Mouse (Mus musculus) heart, embryonic 16.5 days (tissue): ENCODE results near the gene Il17rd. TPM values are rescaled to one million over a fixed set of nuclear protein-coding genes. Genes with fewer than 3 reads are reported as not detected.

Experiments
- ATAC-seq: fragments of 200-750 bp; cut with Nextera tagmentation; replicated peaks from 2 replicates; pipeline ENCODE4 v1.8.0; 2017; ENCODE audit warnings: moderate number of reproducible peaks; ENCODE audit not compliant: insufficient read depth, low FRiP score; ENCODE audit errors: extremely low read depth
- H3K27ac ChIP-seq: fragments of 300-500 bp; sonication (generic); 2 replicates; pipeline ENCODE4 v1.5.1; 2014; ENCODE audit warnings: mild to moderate bottlenecking, low read length, control low read depth, moderate library complexity
- H3K27me3 ChIP-seq: fragments of 300-500 bp; sonication (generic); 2 replicates; pipeline ENCODE4 v1.6.1; 2014; ENCODE audit warnings: low read length, mixed read lengths; ENCODE audit not compliant: control insufficient read depth, insufficient read depth
- H3K36me3 ChIP-seq: fragments of 300-500 bp; sonication (generic); 2 replicates; pipeline ENCODE4 v1.6.1; 2014; ENCODE audit not compliant: control insufficient read depth, insufficient read depth
- H3K4me1 ChIP-seq: fragments of 300-500 bp; sonication (generic); 2 replicates; pipeline ENCODE4 v1.6.1; 2014; ENCODE audit warnings: low read length, mixed read lengths; ENCODE audit not compliant: control insufficient read depth, insufficient read depth
- H3K4me2 ChIP-seq: fragments of 300-500 bp; sonication (generic); 2 replicates; pipeline ENCODE4 v1.6.1; 2014; ENCODE audit warnings: low read depth, mild to moderate bottlenecking, control low read depth, low read length
- H3K4me3 ChIP-seq: fragments of 300-500 bp; sonication (generic); 2 replicates; pipeline ENCODE4 v1.5.1; 2014; ENCODE audit warnings: mild to moderate bottlenecking, control low read depth, low read length
- H3K9ac ChIP-seq: fragments of 300-500 bp; sonication (generic); 2 replicates; pipeline ENCODE4 v1.6.1; 2014; ENCODE audit warnings: low read length, control low read depth
- H3K9me3 ChIP-seq: fragments of 300-500 bp; sonication (generic); replicated peaks from 2 replicates; pipeline ENCODE4 v1.6.1; 2016; ENCODE audit warnings: low read length; ENCODE audit not compliant: control insufficient read depth
- WGBS: fragments of 180-500 bp; shearing (Covaris S2); extraction: QIAGEN DNeasy Blood & Tissue Kit; methylation state at CpG from one replicate; pipeline ENCODE4 v1.1.7; 2014; 5-methylcytosine and 5-hydroxymethylcytosine counted together
- polyA plus RNA-seq: library from polyadenylated mRNA; unstranded; fragments of >200 nt; fragmentation: Nextera tagmentation; extraction: Ambion mirVana; gene quantifications from 2 replicates; pipeline ENCODE4 v1.2.1, GENCODE M21; 2015

Gene Il17rd
- polyA plus RNA-seq, 1 experiment from 2014 or later: 0.92 TPM

DNA sequence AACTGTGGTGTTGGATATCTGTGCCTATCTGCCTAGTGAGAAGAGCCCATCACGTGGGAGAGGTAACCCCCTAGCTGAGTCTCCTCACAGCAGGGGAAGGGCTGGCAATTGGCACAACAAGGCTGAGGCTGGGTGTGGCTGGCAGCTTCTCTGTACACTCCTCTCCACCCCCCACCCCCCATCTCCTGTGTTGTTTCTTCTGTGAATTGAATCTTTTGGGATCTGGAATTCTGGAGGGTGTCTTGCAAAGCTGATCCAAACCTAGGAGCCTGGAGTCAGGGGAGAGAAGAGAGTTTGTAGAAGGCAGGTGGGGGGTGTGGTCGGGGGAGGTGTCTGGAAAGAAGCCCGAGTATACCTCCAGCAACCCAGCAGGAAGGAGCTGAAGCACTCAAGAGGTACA, 102.7 kb downstream of the Il17rd start:
- Histone ChIP-seq H3K27me3 (no peaks in the 10 kb centered on the region), H3K4me3 (no peak overlapping the region), H3K4me1 (peaks cover 15% of the 10 kb centered on the region), H3K9me3 (no peaks in the 10 kb centered on the region), H3K36me3 (no peaks in the 10 kb centered on the region), H3K27ac (no peak overlapping the region), H3K9ac (no peak overlapping the region), H3K4me2 (no peak overlapping the region)
- ATAC-seq: no peak
- WGBS: 25% methylated on average over 3 of the region's 3 CpGs

DNA sequence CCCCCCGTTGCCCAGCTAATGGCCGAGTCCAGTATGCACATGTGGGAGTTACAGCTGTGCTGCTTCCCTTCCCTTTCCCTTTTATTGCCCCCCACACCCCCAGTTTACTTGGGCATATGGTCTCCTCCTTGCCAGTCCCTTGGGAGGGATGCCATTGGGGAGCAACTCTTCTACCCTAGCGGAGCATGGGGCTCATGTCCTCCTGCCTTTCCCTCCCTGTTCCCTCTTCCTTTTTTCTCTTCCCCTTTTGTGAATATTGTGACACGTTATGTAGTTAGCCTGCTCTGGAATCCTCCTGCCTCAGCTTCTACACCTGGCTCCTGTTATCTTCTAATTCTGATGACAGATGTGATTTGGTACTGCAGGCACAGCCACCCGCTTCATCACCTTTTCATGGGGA, 103.9 kb downstream of the Il17rd start:
- H3K9me3 ChIP-seq: no peaks in the 10 kb centered on the region
- H3K36me3 ChIP-seq: no peaks in the 10 kb centered on the region
- WGBS: 94% methylated on average over 5 of the region's 5 CpGs
- no peaks in the 10 kb centered on the region for H3K27me3 ChIP-seq
- no peak overlapping the region for H3K27ac ChIP-seq
- H3K9ac ChIP-seq: no peak overlapping the region
- H3K4me1 ChIP-seq: peaks cover 20% of the 10 kb centered on the region
- H3K4me2 ChIP-seq: no peak overlapping the region
- ATAC-seq: no peak
- no peak overlapping the region for H3K4me3 ChIP-seq

DNA sequence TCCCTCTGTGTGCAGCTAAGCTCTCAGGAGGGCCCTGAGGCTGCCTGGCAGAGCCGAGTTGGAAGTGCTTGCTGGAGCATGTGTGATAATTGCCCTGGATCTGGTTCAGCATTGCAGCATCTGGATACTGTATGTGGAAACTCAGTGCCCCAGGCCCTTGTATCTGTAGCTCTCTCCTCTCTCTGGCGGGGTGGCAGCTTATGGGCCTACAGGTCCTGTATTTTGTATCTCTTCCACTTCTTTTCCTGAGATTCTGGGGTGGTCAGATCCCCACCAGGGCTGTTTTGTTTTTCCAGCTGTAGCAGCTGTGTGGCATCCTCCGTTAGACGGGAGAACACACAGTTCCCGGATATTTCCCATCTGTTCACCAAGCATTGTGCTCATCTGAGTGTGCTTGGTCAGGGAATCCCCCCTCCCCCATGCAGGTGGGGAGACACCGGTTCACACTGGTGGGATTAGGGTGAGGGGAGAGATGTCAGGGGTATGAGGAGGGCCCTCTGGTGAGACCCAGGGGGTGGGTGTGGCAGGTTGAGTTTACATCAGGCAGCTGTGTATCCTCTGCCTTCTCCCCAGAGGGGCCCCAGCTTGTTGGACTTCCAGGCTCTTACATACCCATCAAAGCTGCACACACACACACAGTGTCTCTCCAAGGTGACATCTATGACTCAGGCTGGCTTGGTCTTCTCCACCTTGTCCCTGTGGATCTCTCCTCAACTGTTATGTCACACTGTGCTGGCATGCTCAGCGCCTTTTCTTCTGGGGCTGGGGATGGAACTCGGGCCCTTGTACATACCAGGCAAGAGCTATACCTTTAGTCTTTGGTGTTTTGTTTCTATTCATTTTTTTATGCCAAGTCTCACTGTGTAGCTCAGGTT, 106.7 kb downstream of the Il17rd start:
- Histone ChIP-seq H3K9me3 (no peaks in the 10 kb centered on the region), H3K36me3 (no peaks in the 10 kb centered on the region), H3K4me3 (no peak overlapping the region), H3K9ac (peak overlapping the region; percentile 45; the same call in 1 of the 2 replicates), H3K4me2 (no peak overlapping the region), H3K27me3 (no peaks in the 10 kb centered on the region), H3K4me1 (peaks cover 32% of the 10 kb centered on the region), H3K27ac (peak overlapping the region; percentile 66)
- WGBS: 48% methylated on average over 8 of the region's 8 CpGs
- ATAC-seq: no peak

DNA sequence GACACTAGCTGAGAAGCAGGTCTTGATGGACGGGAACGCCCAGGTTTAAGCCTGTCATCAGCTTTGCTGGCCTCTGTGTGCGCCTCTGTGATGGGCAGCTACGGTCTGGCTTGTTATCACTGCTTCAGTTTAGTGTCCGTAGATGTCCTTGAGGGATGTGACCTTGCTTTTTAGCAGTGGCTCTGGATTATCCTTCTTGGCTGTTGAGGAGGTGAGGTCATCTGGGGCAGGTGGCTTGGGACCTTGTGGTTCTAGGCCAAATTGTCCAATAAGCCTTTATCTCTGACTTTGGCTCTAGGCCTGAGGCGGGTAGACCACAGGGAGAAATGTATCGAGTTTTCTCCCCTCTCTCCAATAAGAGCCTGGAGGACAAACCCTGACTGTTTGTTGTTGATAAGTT, 109.0 kb downstream of the Il17rd start:
- WGBS: 40% methylated on average over 7 of the region's 7 CpGs
- H3K4me3 ChIP-seq: no peak overlapping the region
- H3K9me3 ChIP-seq: no peaks in the 10 kb centered on the region
- ATAC-seq: no peak
- no peak overlapping the region for H3K4me2 ChIP-seq
- peaks cover 42% of the 10 kb centered on the region for H3K4me1 ChIP-seq
- no peak overlapping the region for H3K9ac ChIP-seq
- H3K27me3 ChIP-seq: no peaks in the 10 kb centered on the region
- H3K27ac ChIP-seq: peak overlapping the region; percentile 14; the same call in 1 of the 2 replicates
- H3K36me3 ChIP-seq: no peaks in the 10 kb centered on the region

DNA sequence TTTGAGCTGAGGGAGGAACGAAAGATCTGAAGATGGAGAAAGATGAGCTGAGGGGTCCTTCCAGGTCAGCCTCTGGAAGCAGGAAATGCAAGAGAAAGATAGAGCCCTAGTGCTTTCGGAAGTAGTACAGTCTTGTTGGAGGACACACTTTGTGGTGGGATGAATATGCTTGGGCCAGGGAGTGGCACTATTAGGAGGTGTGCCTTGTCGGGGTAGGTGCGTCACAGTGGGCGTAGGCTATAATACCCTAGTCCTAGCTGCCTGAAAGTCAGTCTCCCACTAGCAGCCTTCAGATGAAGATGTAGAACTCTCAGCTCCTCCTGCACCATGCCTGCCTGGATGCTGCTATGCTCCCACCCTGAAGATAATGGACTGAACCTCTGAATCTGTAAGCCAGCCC, 110.7 kb downstream of the Il17rd start:
- Histone ChIP-seq H3K4me2 (no peak overlapping the region), H3K4me1 (peaks cover 42% of the 10 kb centered on the region), H3K9ac (no peak overlapping the region), H3K36me3 (no peaks in the 10 kb centered on the region), H3K4me3 (no peak overlapping the region), H3K27ac (no peak overlapping the region), H3K9me3 (no peaks in the 10 kb centered on the region), H3K27me3 (no peaks in the 10 kb centered on the region)
- 90% methylated on average over 5 of the region's 5 CpGs for WGBS
- no peak for ATAC-seq

DNA sequence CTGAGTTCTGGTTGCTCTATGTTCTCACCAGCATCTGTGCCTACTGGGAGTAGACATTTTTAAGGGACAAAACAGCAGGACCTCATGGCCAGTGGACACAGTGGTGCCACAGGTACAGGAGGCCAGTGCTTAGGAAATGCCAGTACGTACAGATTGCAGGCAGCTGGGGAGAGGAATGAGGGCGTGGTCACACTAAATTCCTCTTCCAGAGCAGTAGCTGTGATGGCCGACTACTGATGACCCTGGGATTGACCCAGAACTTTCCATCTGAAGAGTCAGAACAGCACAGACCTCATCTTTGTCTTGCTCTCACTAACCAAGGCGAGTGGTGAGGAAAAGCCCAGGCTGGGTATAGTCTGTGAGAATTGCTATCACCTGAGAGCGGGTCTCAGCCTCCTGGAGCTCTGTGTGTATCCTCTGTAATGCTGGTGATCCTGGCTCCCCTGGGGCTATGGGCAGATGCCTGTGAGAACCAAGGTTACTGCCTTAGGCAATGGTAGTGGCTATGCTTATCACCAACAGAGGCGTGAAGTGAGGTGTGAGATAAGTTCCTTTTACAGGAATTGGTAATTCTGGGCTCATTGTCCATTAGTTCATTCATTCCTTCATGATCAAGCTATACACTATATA, 111.4 kb downstream of the Il17rd start:
- H3K36me3 ChIP-seq: no peaks in the 10 kb centered on the region
- H3K27me3 ChIP-seq: no peaks in the 10 kb centered on the region
- no peaks in the 10 kb centered on the region for H3K9me3 ChIP-seq
- H3K27ac ChIP-seq: peak overlapping the region; percentile 17
- no peak overlapping the region for H3K4me3 ChIP-seq
- H3K4me2 ChIP-seq: no peak overlapping the region
- no peak for ATAC-seq
- no peak overlapping the region for H3K9ac ChIP-seq
- H3K4me1 ChIP-seq: peaks cover 37% of the 10 kb centered on the region
- 40% methylated on average over 6 of the region's 6 CpGs for WGBS

DNA sequence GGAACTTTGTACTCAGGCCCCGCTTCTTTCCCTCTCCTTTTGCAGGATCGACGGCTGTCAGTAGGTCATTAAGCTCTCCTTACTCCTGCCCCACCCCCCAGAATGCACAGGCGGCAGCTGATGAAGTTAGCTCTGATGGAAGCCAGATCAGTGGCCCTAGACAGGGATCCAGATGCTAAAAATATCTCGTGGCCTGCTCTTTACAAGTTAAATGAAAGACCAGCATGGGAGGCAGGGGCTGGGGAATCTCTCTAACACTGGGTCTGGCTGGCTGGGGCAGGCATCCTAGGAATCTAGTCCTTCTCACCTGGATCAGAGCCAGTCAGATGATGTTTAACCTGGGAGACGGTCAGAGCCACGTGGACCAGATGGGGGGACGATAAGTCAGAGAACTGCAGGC, 112.7 kb downstream of the Il17rd start:
- Histone ChIP-seq H3K4me3 (no peak overlapping the region), H3K27ac (peak overlapping the region; percentile 95), H3K27me3 (no peaks in the 10 kb centered on the region), H3K9ac (peak overlapping the region; percentile 13; the same call in 1 of the 2 replicates), H3K4me1 (peaks cover 31% of the 10 kb centered on the region), H3K4me2 (peak overlapping the region; percentile 18; the same call in 1 of the 2 replicates), H3K9me3 (no peaks in the 10 kb centered on the region), H3K36me3 (no peaks in the 10 kb centered on the region)
- 14% methylated on average over 8 of the region's 8 CpGs for WGBS
- ATAC-seq: peak; percentile 92

DNA sequence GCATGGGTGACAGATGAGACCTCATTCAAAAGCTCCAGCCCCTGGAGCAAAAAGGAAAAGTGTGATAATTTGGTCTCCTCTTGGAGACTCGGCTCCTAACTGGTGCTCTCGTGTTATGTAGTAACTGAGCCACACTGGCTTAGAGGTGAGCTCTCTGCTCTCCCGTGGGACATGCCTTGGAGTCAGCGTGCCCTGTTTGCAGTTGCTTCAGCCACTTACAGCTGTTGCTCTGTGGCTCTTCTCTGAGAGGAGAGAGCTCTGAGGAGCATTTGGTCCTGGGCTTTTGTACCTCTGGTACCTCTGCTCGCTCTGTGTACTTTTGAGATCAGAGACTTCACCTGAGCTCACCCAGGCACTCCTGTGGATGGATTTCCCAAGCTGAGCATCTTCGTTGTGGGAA, 116.3 kb downstream of the Il17rd start:
- no peaks in the 10 kb centered on the region for H3K36me3 ChIP-seq
- H3K27ac ChIP-seq: no peak overlapping the region
- no peak overlapping the region for H3K4me3 ChIP-seq
- no peaks in the 10 kb centered on the region for H3K27me3 ChIP-seq
- no peak overlapping the region for H3K4me2 ChIP-seq
- H3K9me3 ChIP-seq: no peaks in the 10 kb centered on the region
- no peak overlapping the region for H3K9ac ChIP-seq
- H3K4me1 ChIP-seq: peaks cover 26% of the 10 kb centered on the region
- ATAC-seq: no peak
- WGBS: 77% methylated on average over 6 of the region's 6 CpGs

DNA sequence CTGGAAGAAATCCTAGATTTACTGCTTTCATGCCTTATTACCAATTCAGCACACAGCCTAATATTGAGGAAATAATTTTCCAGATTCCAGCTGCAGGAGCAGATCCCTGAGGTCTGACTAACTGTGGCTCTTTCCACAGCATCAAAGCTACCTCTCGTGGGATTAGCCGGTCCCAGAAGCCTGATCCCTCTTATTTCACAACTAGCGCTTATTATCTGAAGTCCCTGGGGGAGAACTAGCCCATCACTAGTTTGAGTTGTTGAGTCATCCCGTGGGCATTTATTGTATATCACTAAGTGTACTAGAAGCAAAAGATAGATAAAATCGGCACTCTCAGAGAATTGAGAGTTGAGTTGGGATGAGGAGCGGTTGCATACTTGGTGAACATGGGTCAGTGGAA, 117.3 kb downstream of the Il17rd start:
- WGBS: 64% methylated on average over 6 of the region's 6 CpGs
- Histone ChIP-seq H3K27me3 (no peaks in the 10 kb centered on the region), H3K9ac (no peak overlapping the region), H3K4me1 (peaks cover 17% of the 10 kb centered on the region), H3K9me3 (no peaks in the 10 kb centered on the region), H3K4me2 (no peak overlapping the region), H3K4me3 (no peak overlapping the region), H3K27ac (no peak overlapping the region), H3K36me3 (no peaks in the 10 kb centered on the region)
- ATAC-seq: no peak
